Mouse (Mus musculus): ENCODE data around the gene Gimap9.
"Not testable (repeated sequence)": the region's sequence is repeated elsewhere in the genome, so short reads cannot be mapped to it uniquely, and the experiment has no call there.

Gimap9 gene

GRCm38 (mm10) chr6:48664750-48665149 is 11.2 kb upstream of the Gimap9 start:
- no peak for DNase-seq (ENCODE audit: low spot score)

- no peak for DNase-seq (ENCODE audit: low spot score)
Observed at GRCm38 (mm10) chr6:48665471-48665870, 10.5 kb upstream of the Gimap9 start.

- DNase-seq (ENCODE audit: low spot score): no peak
Observed at GRCm38 (mm10) chr6:48666159-48666586, 9.8 kb upstream of the Gimap9 start.

- no peak for DNase-seq (ENCODE audit: low spot score)
Observed at GRCm38 (mm10) chr6:48668022-48668421, 7.9 kb upstream of the Gimap9 start.

- DNase-seq (ENCODE audit: low spot score): no peak
Observed at GRCm38 (mm10) chr6:48669446-48669969, 6.4 kb upstream of the Gimap9 start.

- no peak for DNase-seq (ENCODE audit: low spot score)
Observed at GRCm38 (mm10) chr6:48674291-48675058, 1.5 kb upstream of the Gimap9 start.

GRCm38 (mm10) chr6:48675400-48675930 is 464 bp upstream of the Gimap9 start:
- DNase-seq (ENCODE audit: low spot score): no peak

GRCm38 (mm10) chr6:48676860-48677415 is 1.0 kb downstream of the Gimap9 start:
- DNase-seq (ENCODE audit: low spot score): no peak

GRCm38 (mm10) chr6:48677492-48678345 is 1.8 kb downstream of the Gimap9 start:
- DNase-seq (ENCODE audit: low spot score): no peak

GRCm38 (mm10) chr6:48678391-48678790 is 2.5 kb downstream of the Gimap9 start:
- DNase-seq (ENCODE audit: low spot score): no peak

- DNase-seq (ENCODE audit: low spot score): no peak
Observed at GRCm38 (mm10) chr6:48679701-48680100, 3.8 kb downstream of the Gimap9 start.

- DNase-seq (ENCODE audit: low spot score): no peak
Observed at GRCm38 (mm10) chr6:48680421-48680820, 4.5 kb downstream of the Gimap9 start.

GRCm38 (mm10) chr6:48681472-48682090 is 5.7 kb downstream of the Gimap9 start:
- DNase-seq (ENCODE audit: low spot score): no peak

GRCm38 (mm10) chr6:48682271-48682670 is 6.3 kb downstream of the Gimap9 start:
- DNase-seq (ENCODE audit: low spot score): no peak

GRCm38 (mm10) chr6:48683263-48683821 is 7.4 kb downstream of the Gimap9 start:
- DNase-seq (ENCODE audit: low spot score): not testable (repeated sequence)

- DNase-seq (ENCODE audit: low spot score): no peak
Observed at GRCm38 (mm10) chr6:48684319-48684718, 8.4 kb downstream of the Gimap9 start, which contains the start of gene Gimap4. Gene Gimap4 (plus strand): TSS chr6:48684549.

GRCm38 (mm10) chr6:48684806-48685205 is 8.9 kb downstream of the Gimap9 start:
- no peak for DNase-seq (ENCODE audit: low spot score)

GRCm38 (mm10) chr6:48685251-48685650 is 9.3 kb downstream of the Gimap9 start:
- no peak for DNase-seq (ENCODE audit: low spot score)

GRCm38 (mm10) chr6:48685694-48686665 is 10.1 kb downstream of the Gimap9 start:
- no peak for DNase-seq (ENCODE audit: low spot score)

GRCm38 (mm10) chr6:48687077-48687476 is 11.1 kb downstream of the Gimap9 start:
- DNase-seq (ENCODE audit: low spot score): no peak

Measured in c-Kit-positive CD71-positive TER-119-positive erythroid progenitor cells, embryonic 14.5 days (primary cell).